Mouse (Mus musculus) right cerebral cortex, adult 2 months (tissue): Measurements from ENCODE around the gene Plagl1.
"Not testable (repeated sequence)": the region's sequence is repeated elsewhere in the genome, so short reads cannot be mapped to it uniquely, and the experiment has no call there.

ENCODE experiments used
- DNase-seq, 2 experiments: peaks; one replicate each; pipeline ENCODE4 v3.0.0; 2021 to 2022; ENCODE audit warnings: low spot score in 2 of 2

Plagl1 gene

GRCm38 (mm10) chr10:13060021-13060668 lies at the start of gene Plagl1:
Gene Plagl1, plus strand, starts transcription at chr10:13060504.
- peak; percentile 20 to 22 for DNase-seq

GRCm38 (mm10) chr10:13014026-13014425 lies 46.3 kb upstream of the Plagl1 start:
- DNase-seq = no peak

DNA sequence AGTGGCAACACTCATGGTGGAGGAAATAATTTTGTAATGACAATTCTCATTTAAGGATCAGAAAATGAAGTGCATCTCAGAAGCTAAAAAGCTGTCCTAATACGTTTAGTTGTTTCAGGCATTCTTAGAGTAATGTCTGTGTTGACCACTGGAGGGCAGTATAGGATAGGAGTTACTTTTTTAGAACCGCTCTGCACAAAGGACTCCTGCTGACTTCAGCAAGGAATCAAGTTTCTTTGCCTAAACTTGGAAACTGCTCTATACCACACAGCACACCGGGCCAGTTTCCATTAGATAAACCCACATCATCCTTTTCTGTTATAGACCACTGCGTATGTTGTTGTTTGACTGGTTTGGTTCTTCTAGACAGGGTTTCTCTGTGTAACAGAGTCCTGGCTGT lies 43.7 kb upstream of the Plagl1 start:
- DNase-seq = peak; percentile 59 to 75

GRCm38 (mm10) chr10:13018510-13018909 lies 41.8 kb upstream of the Plagl1 start:
- DNase-seq = peak in 1 of 2 experiments; percentile 25

- DNase-seq = no peak
These were observed 41.3 kb upstream of the Plagl1 start for GRCm38 (mm10) chr10:13019026-13019425.

GRCm38 (mm10) chr10:13022103-13022502 lies 38.2 kb upstream of the Plagl1 start:
- DNase-seq = no peak

- not testable (repeated sequence) for DNase-seq
These were observed 36.3 kb upstream of the Plagl1 start for GRCm38 (mm10) chr10:13023985-13024384.

GRCm38 (mm10) chr10:13027702-13028101 lies 32.6 kb upstream of the Plagl1 start:
- no peak for DNase-seq

DNA sequence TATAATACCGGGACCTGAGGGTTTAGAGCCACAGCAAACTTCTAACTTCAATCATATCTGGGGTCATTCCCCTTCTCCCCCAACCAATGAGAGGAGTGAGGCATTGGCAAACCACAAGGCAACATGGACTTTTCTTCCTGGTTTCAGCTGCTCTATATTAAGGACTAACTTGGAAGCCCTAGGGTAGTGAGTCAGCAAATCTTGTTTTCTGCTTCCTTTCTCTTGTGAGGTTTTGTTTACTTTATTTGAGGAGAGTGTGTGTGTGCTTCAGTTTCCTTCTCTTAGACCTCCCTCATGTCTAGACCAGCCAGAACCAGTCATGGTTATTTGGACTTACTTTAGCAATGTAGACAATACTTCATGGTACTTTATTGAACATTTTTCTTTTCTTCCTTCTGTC lies 32.1 kb upstream of the Plagl1 start:
- no peak for DNase-seq

GRCm38 (mm10) chr10:13029416-13029815 lies 30.9 kb upstream of the Plagl1 start:
- no peak for DNase-seq

DNA sequence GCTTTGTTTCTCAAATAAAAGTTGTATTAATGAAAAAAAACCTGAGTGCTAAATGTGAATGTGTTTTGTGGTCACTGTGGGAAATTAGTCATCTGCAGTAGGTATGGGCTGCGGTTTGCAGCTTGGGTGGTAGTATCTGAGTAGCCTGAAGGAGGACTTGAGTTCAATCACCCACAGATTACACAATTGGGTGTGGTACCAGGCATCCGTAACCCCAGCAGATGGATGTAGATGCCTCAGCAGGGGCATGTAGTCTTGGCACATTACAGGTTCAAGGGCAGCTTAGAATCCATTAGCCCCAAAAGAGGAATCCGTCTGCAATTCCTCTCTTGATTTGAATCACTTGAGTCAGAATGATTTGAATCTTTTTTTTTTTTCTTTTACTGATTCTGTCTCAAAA lies 25.0 kb upstream of the Plagl1 start:
- no peak for DNase-seq

DNA sequence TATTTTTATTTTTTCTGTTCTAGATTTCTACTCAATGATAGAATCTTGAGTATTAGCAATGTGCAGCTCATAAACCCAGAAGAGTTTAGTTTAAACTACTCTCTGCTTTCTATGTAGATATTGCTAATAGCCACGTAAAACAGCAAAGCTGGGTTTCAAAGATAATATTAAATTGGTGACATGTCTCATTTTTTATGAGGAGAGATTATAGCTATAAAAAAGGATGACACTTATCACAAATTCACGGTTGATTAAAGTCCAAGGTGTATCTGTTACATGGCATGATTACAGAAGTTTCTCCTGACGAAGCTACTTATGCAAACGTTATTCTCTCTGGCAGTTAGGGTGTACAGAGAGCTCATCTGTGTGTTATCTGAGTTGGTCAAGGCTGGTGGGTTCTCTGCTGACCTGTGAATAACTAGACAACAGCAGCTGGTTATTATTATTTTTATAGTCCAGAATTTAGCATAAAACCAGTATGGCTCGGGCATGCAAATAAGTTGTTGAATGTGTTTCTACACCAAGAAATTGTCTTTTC lies 20.6 kb upstream of the Plagl1 start:
- no peak for DNase-seq

DNA sequence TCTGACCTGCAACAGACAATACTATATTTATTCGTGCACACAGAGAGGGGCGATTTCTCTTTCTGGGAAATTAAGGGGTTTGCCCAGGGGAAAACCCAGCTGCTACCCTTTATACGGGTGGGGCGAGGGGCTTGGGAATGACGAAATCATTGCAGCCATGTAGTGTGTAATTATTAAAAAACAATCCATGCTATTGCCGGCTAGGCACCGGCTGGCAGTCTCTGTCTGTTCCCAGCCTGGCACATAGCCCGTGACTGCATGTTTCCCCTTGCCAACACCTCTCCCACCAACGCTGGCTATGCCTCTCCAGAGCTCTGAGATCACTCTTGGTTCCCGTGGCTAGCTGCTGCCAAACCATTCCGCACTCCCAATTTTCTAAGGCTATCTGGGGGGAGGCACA lies 15.6 kb upstream of the Plagl1 start:
- DNase-seq = no peak

- DNase-seq = no peak
These were observed 12.5 kb upstream of the Plagl1 start for GRCm38 (mm10) chr10:13047816-13048215.

- no peak for DNase-seq
These were observed 3.4 kb upstream of the Plagl1 start for GRCm38 (mm10) chr10:13056863-13057381.

GRCm38 (mm10) chr10:13060821-13061671 lies 742 bp downstream of the Plagl1 start:
- DNase-seq = no peak

GRCm38 (mm10) chr10:13062373-13062772 lies 2.1 kb downstream of the Plagl1 start:
- no peak for DNase-seq

- DNase-seq = no peak
These were observed 3.2 kb downstream of the Plagl1 start for GRCm38 (mm10) chr10:13063457-13063856.

DNA sequence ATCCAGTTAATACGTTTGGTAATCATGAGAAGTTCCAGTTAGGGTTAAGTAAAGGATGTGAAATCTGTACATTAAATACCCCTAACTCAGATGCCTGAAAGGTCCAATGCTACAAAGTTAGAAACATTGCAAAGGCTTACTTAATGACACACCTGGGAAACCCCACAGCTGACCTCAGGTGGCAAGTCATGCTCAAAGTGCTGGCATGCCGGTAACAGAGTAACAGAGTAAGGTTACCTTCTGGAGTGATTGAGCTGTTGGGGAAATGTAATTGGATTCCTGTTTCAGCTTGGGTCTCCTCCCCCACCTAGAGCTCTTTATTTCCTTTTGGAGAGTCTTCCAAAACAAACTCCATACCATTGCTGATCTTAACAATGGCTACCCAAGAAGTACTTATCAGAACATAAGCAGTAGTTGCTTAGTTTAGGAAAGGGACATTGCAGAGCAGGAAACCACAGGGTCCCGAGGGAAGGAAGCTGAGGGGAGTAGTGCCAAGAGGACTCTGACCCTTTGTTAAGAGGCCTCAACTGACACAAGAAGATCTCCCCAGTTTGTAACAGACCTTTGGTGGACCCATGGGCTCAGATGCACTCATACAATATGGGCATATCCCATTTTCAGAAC lies 4.9 kb downstream of the Plagl1 start:
- DNase-seq = no peak

- DNase-seq = no peak
These were observed 10.7 kb downstream of the Plagl1 start for GRCm38 (mm10) chr10:13071031-13071430.

GRCm38 (mm10) chr10:13076807-13077532 lies 16.7 kb downstream of the Plagl1 start:
- no peak for DNase-seq
